Mouse (Mus musculus): ENCODE results near the gene Cyp2j12.
"Not testable (repeated sequence)": the region's sequence is repeated elsewhere in the genome, so short reads cannot be mapped to it uniquely, and the experiment has no call there.

- not testable (repeated sequence) for TF ChIP-seq CTCF (IDR thresholded peaks at IDR 0.05; ENCODE audit: low read depth, low read length); POLR2A (IDR thresholded peaks at IDR 0.05; ENCODE audit: extremely low read depth, insufficient read depth, low read length)
Observed at GRCm38 (mm10) chr4:96188146-96188545, 47.2 kb upstream of the Cyp2j12 start.
